Comparison of ENCODE assay signal across 14 mouse cellular contexts in genomic region chr1:33641139-33641538, GRCm38 (mm10). TPM values are rescaled to one million over a fixed set of nuclear protein-coding genes. Genes with fewer than 3 reads are reported as not detected.
DNase-seq lines count a peak whose midpoint lies in the region; ATAC-seq and TF ChIP-seq lines count a peak whose summit lies in the region.
"Had no signal": no experiment of that assay in that cellular context is flagged by ENCODE, and none has a peak within 500 bp of the region (broad histone marks: within the 10 kb centered on the region; RNA-seq: fewer than 3 reads in every experiment).

No protein-coding gene starts in this region.

- 91% methylated on average over 2 of the region's 2 CpGs for WGBS in heart, embryonic 10.5 days
- WGBS in lung, adult 2 months, result 75% methylated on average over 2 of the region's 2 CpGs
- whole genome bisulfite sequencing in liver, postnatal 0 days (ENCODE audit: insufficient replicate concordance), result 92% methylated on average over 2 of the region's 2 CpGs
- WGBS in midbrain, embryonic 11.5 days, result 91% methylated on average over 2 of the region's 2 CpGs

- no peak overlapping the region for H3K4me3 ChIP-seq in heart, embryonic 10.5 days
- no peak overlapping the region for H3K4me3 ChIP-seq in lung, adult 2 months (replicated peaks; ENCODE audit: extremely low read depth, low read depth, low read length)
- H3K4me3 ChIP-seq in liver, postnatal 0 days (ENCODE audit: low read depth, low read length), result no peak overlapping the region
- H3K4me3 ChIP-seq in midbrain, embryonic 11.5 days (ENCODE audit: low read depth, low read length), result no peak overlapping the region
- H3K4me3 ChIP-seq: embryonic facial prominence, embryonic 12.5 days; limb, embryonic 10.5 days; liver, embryonic 13.5 days; midbrain, embryonic 10.5 days had no signal

- no peak for TF ChIP-seq POLR2A in lung, adult 2 months (IDR thresholded peaks at IDR 0.05; ENCODE audit: borderline replicate concordance, extremely low read depth, low read depth, low read length)

- no peak for ATAC-seq in liver, postnatal 0 days
- no peak for ATAC-seq in midbrain, embryonic 11.5 days (ENCODE audit: low FRiP score)

- no peak overlapping the region for H3K4me2 ChIP-seq in liver, postnatal 0 days (ENCODE audit: low read depth, low read length)
- no peak overlapping the region for H3K4me2 ChIP-seq in midbrain, embryonic 11.5 days
- H3K4me2 ChIP-seq: embryonic facial prominence, embryonic 12.5 days; liver, embryonic 13.5 days had no signal

- peaks cover 36% of the 10 kb centered on the region for H3K36me3 ChIP-seq in heart, embryonic 10.5 days
- peaks cover 43% of the 10 kb centered on the region for H3K36me3 ChIP-seq in liver, postnatal 0 days (replicated peaks; ENCODE audit: insufficient read depth, low read length)
- H3K36me3 ChIP-seq in midbrain, embryonic 11.5 days (ENCODE audit: control insufficient read depth, insufficient read depth, low read length), result peaks cover 9% of the 10 kb centered on the region

- H3K4me1 ChIP-seq in heart, embryonic 10.5 days, result peaks cover 5% of the 10 kb centered on the region; the same call in 1 of the 2 replicates
- no peaks in the 10 kb centered on the region for H3K4me1 ChIP-seq in lung, adult 2 months (ENCODE audit: control insufficient read depth, insufficient read depth, low read length)
- H3K4me1 ChIP-seq in liver, postnatal 0 days (ENCODE audit: insufficient read depth), result peaks cover 4% of the 10 kb centered on the region; the same call in 1 of the 2 replicates
- H3K4me1 ChIP-seq in midbrain, embryonic 11.5 days (ENCODE audit: control insufficient read depth, insufficient read depth, low read length), result no peaks in the 10 kb centered on the region
- H3K4me1 ChIP-seq: embryonic facial prominence, embryonic 12.5 days; limb, embryonic 10.5 days; midbrain, embryonic 10.5 days had no signal

- no peak for TF ChIP-seq CTCF in lung, adult 2 months (IDR thresholded peaks at IDR 0.05; ENCODE audit: insufficient read depth, low read length)
- no peak for TF ChIP-seq CTCF in liver, postnatal 0 days (IDR thresholded peaks at IDR 0.05; ENCODE audit: low read depth)

- DNase-seq in heart, adult 11 months, result peak; percentile 66
- no peak for DNase-seq in heart, embryonic 10.5 days (ENCODE audit: low spot score)
- DNase-seq in lung, postnatal 14 days, result peak; percentile 13
- DNase-seq in lung, adult 2 months, result no peak
- peak; percentile 27 to 67 for DNase-seq in layer of hippocampus, postnatal 14 days (ENCODE audit: low spot score in 2 of 2)
- peak; percentile 29 to 48 for DNase-seq in right cerebral cortex, postnatal 36 days (ENCODE audit: low spot score in 2 of 2)
- DNase-seq in liver, postnatal 0 days, result no peak
- DNase-seq in midbrain, embryonic 11.5 days (ENCODE audit: low spot score, missing footprints), result no peak
- DNase-seq: adrenal gland, postnatal 14 days; liver, embryonic 13.5 days had no signal

- no peak overlapping the region for H3K9ac ChIP-seq in liver, postnatal 0 days (replicated peaks)
- no peak overlapping the region for H3K9ac ChIP-seq in midbrain, embryonic 11.5 days (ENCODE audit: low read length)
- H3K9ac ChIP-seq: embryonic facial prominence, embryonic 12.5 days; liver, embryonic 13.5 days had no signal

- no peak for TF ChIP-seq EP300 in liver, postnatal 0 days (IDR thresholded peaks at IDR 0.05; ENCODE audit: low read depth)

- H3K9me3 ChIP-seq in heart, embryonic 10.5 days, result no peaks in the 10 kb centered on the region
- H3K9me3 ChIP-seq in liver, postnatal 0 days (ENCODE audit: low read length), result no peaks in the 10 kb centered on the region
- peaks cover 3% of the 10 kb centered on the region; the same call in 1 of the 2 replicates for H3K9me3 ChIP-seq in midbrain, embryonic 11.5 days (ENCODE audit: control insufficient read depth, low read length)
- H3K9me3 ChIP-seq: limb, embryonic 10.5 days; midbrain, embryonic 10.5 days had no signal

- H3K27ac ChIP-seq in heart, embryonic 10.5 days, result no peak overlapping the region
- H3K27ac ChIP-seq in liver, postnatal 0 days (ENCODE audit: low read depth), result no peak overlapping the region
- no peak overlapping the region for H3K27ac ChIP-seq in midbrain, embryonic 11.5 days (ENCODE audit: low read depth, low read length)
- H3K27ac ChIP-seq: embryonic facial prominence, embryonic 12.5 days; kidney, postnatal 0 days; limb, embryonic 10.5 days; liver, embryonic 13.5 days; midbrain, embryonic 10.5 days had no signal

- no peaks in the 10 kb centered on the region for H3K27me3 ChIP-seq in heart, embryonic 10.5 days (ENCODE audit: insufficient read depth, poor library complexity, severe bottlenecking)
- H3K27me3 ChIP-seq in liver, postnatal 0 days (ENCODE audit: insufficient read depth, low read length), result no peaks in the 10 kb centered on the region
- no peaks in the 10 kb centered on the region for H3K27me3 ChIP-seq in midbrain, embryonic 11.5 days (ENCODE audit: control insufficient read depth, insufficient read depth, low read length)
- H3K27me3 ChIP-seq: embryonic facial prominence, embryonic 12.5 days; liver, embryonic 13.5 days had no signal

RNA-seq across cellular contexts. Expression of gene Prim2, which starts 28.5 kb away (rescaled TPM):
- 30.1 and 35.0 TPM in 2 replicates for polyA plus RNA-seq in heart, embryonic 10.5 days (2016; fragmentation: Nextera tagmentation; extraction: Ambion mirVana)
- 2.3 and 4.0 TPM in 2 replicates for polyA plus RNA-seq in lung, adult 2 months (2012; rRNA removed)
- total RNA-seq in layer of hippocampus, postnatal 14 days (2021), result 1 to 10 TPM; 5.6 to 6.4 TPM
- polyA plus RNA-seq in liver, postnatal 0 days (2015; fragmentation: Nextera tagmentation; extraction: Ambion mirVana), result 14.1 and 15.7 TPM in 2 replicates
- 55.0 and 57.7 TPM in 2 replicates for polyA plus RNA-seq in midbrain, embryonic 11.5 days (2014; fragmentation: Nextera tagmentation; extraction: Ambion mirVana)

Comparison
In these comparisons a context has a peak if more than half of its experiments do, and no peak if none do; other contexts are left out.
1. DNase-seq: peak in heart, adult 11 months (single experiment), lung, postnatal 14 days (single experiment), layer of hippocampus, postnatal 14 days (2 of 2) and right cerebral cortex, postnatal 36 days (2 of 2); none in heart, embryonic 10.5 days (single experiment), lung, adult 2 months (single experiment), liver, postnatal 0 days (single experiment) and midbrain, embryonic 11.5 days (single experiment).